Mouse (Mus musculus): ENCODE data around the gene Gm11985.
"Not testable (repeated sequence)": the region's sequence is repeated elsewhere in the genome, so short reads cannot be mapped to it uniquely, and the experiment has no call there.

Gm11985 gene

GRCm38 (mm10) chr11:7188469-7188868 lies at the start of gene Gm11985:
Gene Gm11985 (minus strand): TSS chr11:7188569.
- no peak for DNase-seq (ENCODE audit: low read depth, low spot score)

- no peak for DNase-seq (ENCODE audit: low read depth, low spot score)
These were observed 49.3 kb upstream of the Gm11985 start for GRCm38 (mm10) chr11:7237712-7238111.

GRCm38 (mm10) chr11:7236751-7237150 lies 48.4 kb upstream of the Gm11985 start:
- no peak for DNase-seq (ENCODE audit: low read depth, low spot score)

- DNase-seq (ENCODE audit: low read depth, low spot score) = no peak
These were observed 46.7 kb upstream of the Gm11985 start for GRCm38 (mm10) chr11:7234981-7235609.

- DNase-seq (ENCODE audit: low read depth, low spot score) = no peak
These were observed 46.1 kb upstream of the Gm11985 start for GRCm38 (mm10) chr11:7234436-7234835.

- DNase-seq (ENCODE audit: low read depth, low spot score) = no peak
These were observed 45.0 kb upstream of the Gm11985 start for GRCm38 (mm10) chr11:7233333-7233732.

GRCm38 (mm10) chr11:7231958-7232357 lies 43.6 kb upstream of the Gm11985 start:
- no peak for DNase-seq (ENCODE audit: low read depth, low spot score)

GRCm38 (mm10) chr11:7230000-7230399 lies 41.6 kb upstream of the Gm11985 start:
- DNase-seq (ENCODE audit: low read depth, low spot score) = no peak

GRCm38 (mm10) chr11:7228107-7228506 lies 39.7 kb upstream of the Gm11985 start:
- no peak for DNase-seq (ENCODE audit: low read depth, low spot score)

GRCm38 (mm10) chr11:7226810-7227550 lies 38.6 kb upstream of the Gm11985 start:
- DNase-seq (ENCODE audit: low read depth, low spot score) = no peak

GRCm38 (mm10) chr11:7226200-7226599 lies 37.8 kb upstream of the Gm11985 start:
- no peak for DNase-seq (ENCODE audit: low read depth, low spot score)

- not testable (repeated sequence) for DNase-seq (ENCODE audit: low read depth, low spot score)
These were observed 33.5 kb upstream of the Gm11985 start for GRCm38 (mm10) chr11:7221826-7222225.

GRCm38 (mm10) chr11:7215703-7216102 lies 27.3 kb upstream of the Gm11985 start:
- DNase-seq (ENCODE audit: low read depth, low spot score) = peak; percentile 3

GRCm38 (mm10) chr11:7214761-7215160 lies 26.4 kb upstream of the Gm11985 start:
- DNase-seq (ENCODE audit: low read depth, low spot score) = no peak

- DNase-seq (ENCODE audit: low read depth, low spot score) = no peak
These were observed 25.9 kb upstream of the Gm11985 start for GRCm38 (mm10) chr11:7214342-7214660.

GRCm38 (mm10) chr11:7213501-7214341 lies 25.4 kb upstream of the Gm11985 start, which contains the start of gene Igfbp3:
Gene Igfbp3 (minus strand): TSS chr11:7213923.
- DNase-seq (ENCODE audit: low read depth, low spot score) = no peak

- DNase-seq (ENCODE audit: low read depth, low spot score) = no peak
These were observed 24.8 kb upstream of the Gm11985 start for GRCm38 (mm10) chr11:7213161-7213500.

GRCm38 (mm10) chr11:7212126-7212798 lies 23.9 kb upstream of the Gm11985 start:
- DNase-seq (ENCODE audit: low read depth, low spot score) = no peak

- no peak for DNase-seq (ENCODE audit: low read depth, low spot score)
These were observed 22.8 kb upstream of the Gm11985 start for GRCm38 (mm10) chr11:7211211-7211610.

GRCm38 (mm10) chr11:7210343-7210742 lies 22.0 kb upstream of the Gm11985 start:
- peak; percentile 33 for DNase-seq (ENCODE audit: low read depth, low spot score)

GRCm38 (mm10) chr11:7203846-7204245 lies 15.5 kb upstream of the Gm11985 start:
- no peak for DNase-seq (ENCODE audit: low read depth, low spot score)

- no peak for DNase-seq (ENCODE audit: low read depth, low spot score)
These were observed 13.8 kb upstream of the Gm11985 start for GRCm38 (mm10) chr11:7202206-7202605.
